Mouse (Mus musculus) ovary, postnatal 10 days (tissue): ENCODE measurements around the gene Rad23a.
A peak's percentile ranks its signal among the peaks of the same experiment; 100 is the strongest.

Source experiments
- DNase-seq: peaks from one replicate; pipeline ENCODE4 v3.0.0; 2022; ENCODE audit warnings: low spot score

Gene Rad23a

GRCm38 (mm10) chr8:84813059-84813458 is 27.4 kb downstream of the Rad23a start:
- DNase-seq, result peak; percentile 72

GRCm38 (mm10) chr8:84811303-84811702 is 29.2 kb downstream of the Rad23a start:
- DNase-seq, result no peak

GRCm38 (mm10) chr8:84810896-84811295 is 29.6 kb downstream of the Rad23a start:
- DNase-seq, result peak; percentile 95

GRCm38 (mm10) chr8:84809941-84810280 is 30.6 kb downstream of the Rad23a start:
- no peak for DNase-seq

GRCm38 (mm10) chr8:84809109-84809940 is 31.1 kb downstream of the Rad23a start:
- no peak for DNase-seq

GRCm38 (mm10) chr8:84806031-84806430 is 34.4 kb downstream of the Rad23a start:
- DNase-seq, result no peak

GRCm38 (mm10) chr8:84799999-84800831 is 40.2 kb downstream of the Rad23a start, which contains the start of gene Nfix:
Nfix (minus strand) TSS chr8:84800344.
- no peak for DNase-seq

GRCm38 (mm10) chr8:84799136-84799931 is 41.1 kb downstream of the Rad23a start:
- DNase-seq, result no peak

- no peak for DNase-seq
Measured at GRCm38 (mm10) chr8:84798446-84799135, 41.9 kb downstream of the Rad23a start.

- no peak for DNase-seq
Measured at GRCm38 (mm10) chr8:84797971-84798370, 42.5 kb downstream of the Rad23a start.

- DNase-seq, result no peak
Measured at GRCm38 (mm10) chr8:84797256-84797797, 43.1 kb downstream of the Rad23a start.

GRCm38 (mm10) chr8:84794486-84794885 is 46.0 kb downstream of the Rad23a start:
- no peak for DNase-seq

- no peak for DNase-seq
Measured at GRCm38 (mm10) chr8:84793791-84794485, 46.5 kb downstream of the Rad23a start.

- no peak for DNase-seq
Measured at GRCm38 (mm10) chr8:84793134-84793533, 47.3 kb downstream of the Rad23a start.

- DNase-seq, result no peak
Measured at GRCm38 (mm10) chr8:84792429-84792947, 48.0 kb downstream of the Rad23a start.

- no peak for DNase-seq
Measured at GRCm38 (mm10) chr8:84790537-84790936, 49.9 kb downstream of the Rad23a start.

- no peak for DNase-seq
Measured at GRCm38 (mm10) chr8:84789855-84790486, 50.5 kb downstream of the Rad23a start.

GRCm38 (mm10) chr8:84789345-84789744 is 51.1 kb downstream of the Rad23a start:
- no peak for DNase-seq

GRCm38 (mm10) chr8:84788896-84789295 is 51.6 kb downstream of the Rad23a start:
- DNase-seq, result no peak
